Mouse (Mus musculus) adrenal gland, adult 18-20 months (tissue): ENCODE results near the gene Cbr4. TPM values are rescaled to one million over a fixed set of nuclear protein-coding genes. Genes with fewer than 3 reads are reported as not detected.
A peak's percentile ranks its signal among the peaks of the same experiment; 100 is the strongest.

Source experiments
- DNase-seq, 2 experiments: peaks; one replicate each; pipeline ENCODE4 v3.0.0; 2021 to 2022; ENCODE audit warnings: low spot score in 2 of 2
- total RNA-seq, 2 experiments: library from RNA; stranded (reverse); gene quantifications; 1 replicate in 1 of 2; 2 replicates in 1 of 2; pipeline ENCODE4 v1.2.3; 2021

Cbr4 gene
- total RNA-seq, 2 experiments from 2014 or later = 41.4 to 61.9 TPM

DNA sequence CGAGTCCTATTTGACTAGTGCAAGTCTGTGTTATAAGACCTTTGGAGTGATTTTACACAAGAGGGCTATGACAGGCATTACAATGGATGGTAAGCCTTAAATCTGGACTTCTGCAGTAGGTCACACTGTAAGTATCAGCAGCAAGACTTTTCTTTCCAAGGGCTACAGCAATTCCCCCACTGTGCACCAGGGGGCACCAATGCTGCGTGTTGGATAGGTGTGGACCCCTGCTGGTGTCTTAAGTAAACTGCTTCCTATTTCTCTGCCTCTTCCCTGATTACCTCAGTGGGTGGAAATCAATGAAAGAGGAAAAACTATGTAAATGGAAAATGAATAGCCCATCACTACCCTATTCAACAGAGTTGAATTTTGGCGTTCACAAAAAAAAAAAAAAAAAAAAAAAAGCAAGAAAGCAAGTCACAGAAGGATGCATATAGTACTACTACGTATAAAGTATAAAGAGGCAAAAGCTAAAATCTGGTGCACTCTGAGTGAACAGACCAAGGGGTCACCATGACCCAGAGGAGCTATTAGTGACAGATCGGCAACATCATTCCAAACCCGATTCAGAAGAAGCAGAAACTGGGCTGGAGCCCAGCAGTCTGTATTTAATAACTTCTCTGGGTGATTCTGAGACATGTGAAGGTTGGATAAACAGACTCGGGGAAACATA, 52.4 kb downstream of the Cbr4 start:
- peak; percentile 88 for DNase-seq

- no peak for DNase-seq
Measured at GRCm38 (mm10) chr8:61549585-61549984, 62.1 kb downstream of the Cbr4 start.

DNA sequence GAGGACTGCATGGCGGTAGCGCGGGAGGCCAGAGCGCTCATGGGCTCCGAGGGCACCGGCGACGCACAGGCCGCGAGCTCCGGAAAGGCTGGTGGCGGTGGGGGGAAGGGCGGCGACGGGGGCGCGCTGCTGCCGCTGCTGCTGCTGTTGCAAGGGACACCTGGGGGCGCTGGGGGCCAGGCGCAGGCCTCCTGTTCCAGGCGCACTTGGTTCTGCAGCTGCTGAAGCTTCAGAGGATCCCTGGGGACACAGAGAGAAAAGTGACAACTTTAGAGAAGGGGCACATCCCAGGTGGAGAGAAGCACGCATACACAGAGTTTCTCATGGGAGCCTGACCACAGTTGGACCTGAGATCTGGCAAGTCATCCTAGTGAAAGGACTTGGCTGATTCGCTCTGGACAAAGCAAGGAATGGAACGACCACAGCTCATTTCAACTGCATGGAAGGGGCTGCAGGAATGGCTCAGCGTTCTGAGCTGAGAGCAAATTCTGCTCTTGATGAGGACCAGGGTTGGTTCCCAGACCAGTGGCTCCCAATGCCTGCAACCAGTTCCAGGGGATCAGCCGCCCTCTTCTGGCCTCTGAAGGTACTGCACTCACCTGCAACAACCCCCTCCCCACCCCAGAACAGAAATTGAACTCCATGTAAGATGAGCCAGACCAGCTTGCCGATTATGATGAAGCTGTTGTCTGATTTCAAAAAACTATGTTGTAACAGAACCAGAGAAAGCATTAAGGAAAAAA, 62.6 kb downstream of the Cbr4 start:
- DNase-seq = no peak

DNA sequence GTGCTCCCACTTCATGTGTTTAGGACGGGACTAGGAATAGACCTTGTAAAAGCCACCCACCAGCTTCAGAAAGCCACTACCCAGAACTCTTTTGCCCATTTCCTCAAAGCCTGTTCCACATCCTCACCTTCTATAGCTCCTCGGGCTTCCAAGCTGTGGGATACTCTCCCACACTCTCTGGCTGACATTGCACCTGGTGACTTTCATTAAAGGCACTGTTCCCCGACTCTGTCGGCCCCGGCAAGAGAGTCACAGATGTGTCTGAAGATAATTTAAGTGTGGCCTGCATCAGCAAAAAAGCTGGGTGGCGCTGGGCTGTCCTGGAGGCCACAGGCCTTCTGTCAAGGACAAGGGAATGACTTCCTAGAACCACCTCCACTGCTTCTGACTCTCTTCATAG, 64.7 kb downstream of the Cbr4 start:
- no peak for DNase-seq

DNA sequence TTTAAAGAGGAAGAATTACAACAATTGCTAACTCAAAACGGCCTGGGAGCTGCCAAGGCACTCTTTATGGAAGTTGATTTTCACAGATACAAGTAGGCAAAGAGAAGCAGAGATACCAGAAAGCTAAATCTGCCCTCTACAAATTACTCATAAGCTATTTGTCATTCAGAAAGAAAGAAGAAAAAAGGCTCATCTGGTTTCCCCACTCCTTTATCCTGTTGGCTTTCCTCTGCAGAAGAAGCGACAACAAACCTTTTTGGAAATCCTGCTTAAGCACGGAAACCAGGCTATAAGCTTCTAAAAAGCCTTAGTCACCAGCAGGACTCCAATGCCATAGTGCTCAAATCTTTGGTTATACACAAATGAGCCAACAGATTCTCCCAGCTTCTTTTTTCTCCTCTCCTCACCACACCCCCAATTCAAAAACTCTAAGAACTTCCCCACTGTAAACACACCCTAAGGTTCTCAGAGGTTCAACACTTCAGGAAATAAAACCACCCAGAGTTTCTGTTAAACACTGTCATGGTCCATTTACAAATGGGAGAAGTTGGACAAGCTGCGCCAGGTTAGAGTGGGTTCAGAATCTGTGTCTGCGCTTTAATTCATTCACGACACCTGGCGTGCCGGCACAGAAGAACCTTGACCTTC, 65.3 kb downstream of the Cbr4 start:
- no peak for DNase-seq

- DNase-seq = no peak
Measured at GRCm38 (mm10) chr8:61555343-61555742, 67.8 kb downstream of the Cbr4 start.

- no peak for DNase-seq
Measured at GRCm38 (mm10) chr8:61556219-61556618, 68.7 kb downstream of the Cbr4 start.
